In genomic region chr17:80760344-80761145, GRCm38 (mm10) we compare ENCODE assay signal across 20 mouse cellular contexts. TPM values are rescaled to one million over a fixed set of nuclear protein-coding genes. Genes with fewer than 3 reads are reported as not detected.
DNase-seq lines count a peak whose midpoint lies in the region; ATAC-seq lines count a peak whose summit lies in the region.
"Had no signal": no experiment of that assay in that cellular context is flagged by ENCODE, and none has a peak within 500 bp of the region (broad histone marks: within the 10 kb centered on the region; RNA-seq: fewer than 3 reads in every experiment).

No protein-coding gene starts in this region.

- H3K27ac ChIP-seq in hindbrain, embryonic 16.5 days (ENCODE audit: low read depth, low read length) = no peak overlapping the region
- H3K27ac ChIP-seq in forebrain, embryonic 12.5 days = no peak overlapping the region
- H3K27ac ChIP-seq: heart, embryonic 13.5 days; hindbrain, embryonic 14.5 days; intestine, embryonic 15.5 days; kidney, postnatal 0 days had no signal

- H3K4me1 ChIP-seq in hindbrain, embryonic 16.5 days (ENCODE audit: control insufficient read depth, insufficient read depth, low read depth, low read length) = peaks cover 2% of the 10 kb centered on the region; the same call in 1 of the 2 replicates
- 0 out of 2 replicates have a peak, but pooled peaks cover 3% of the 10 kb centered on the region for H3K4me1 ChIP-seq in forebrain, embryonic 12.5 days
- H3K4me1 ChIP-seq: intestine, embryonic 15.5 days had no signal

- no peak overlapping the region for H3K9ac ChIP-seq in hindbrain, embryonic 16.5 days (ENCODE audit: low read depth, low read length)
- no peak overlapping the region for H3K9ac ChIP-seq in forebrain, embryonic 12.5 days
- H3K9ac ChIP-seq: heart, embryonic 13.5 days; hindbrain, embryonic 14.5 days; intestine, embryonic 15.5 days had no signal

- WGBS in hindbrain, embryonic 16.5 days = 90% methylated on average over 16 of the region's 16 CpGs
- whole genome bisulfite sequencing in forebrain, embryonic 12.5 days = 89% methylated on average over 16 of the region's 16 CpGs

- no peaks in the 10 kb centered on the region for H3K9me3 ChIP-seq in hindbrain, embryonic 16.5 days (ENCODE audit: control insufficient read depth, low read length)
- no peaks in the 10 kb centered on the region for H3K9me3 ChIP-seq in forebrain, embryonic 12.5 days
- H3K9me3 ChIP-seq: heart, embryonic 13.5 days; intestine, embryonic 15.5 days had no signal

- DNase-seq in adrenal gland, adult 2 months = peak; percentile 28
- no peak for DNase-seq in adrenal gland, postnatal 10 days
- peak; percentile 46 for DNase-seq in layer of hippocampus, adult 9-11 months
- no peak for DNase-seq in layer of hippocampus, postnatal 36 days
- peak; percentile 35 for DNase-seq in right cerebral cortex, adult 18-20 months
- no peak for DNase-seq in right cerebral cortex, postnatal 4 days
- DNase-seq: adrenal gland, postnatal 14 days; cerebellum, adult 11-12 months; cerebellum, postnatal 14 days; embryo, embryonic 11 days; spleen, adult 18-20 months; thymus, adult 18-20 months had no signal

- H3K4me2 ChIP-seq in hindbrain, embryonic 16.5 days (ENCODE audit: low read length) = no peak overlapping the region
- H3K4me2 ChIP-seq in forebrain, embryonic 12.5 days = no peak overlapping the region
- H3K4me2 ChIP-seq: heart, embryonic 13.5 days; hindbrain, embryonic 14.5 days; intestine, embryonic 15.5 days had no signal

- no peaks in the 10 kb centered on the region for H3K36me3 ChIP-seq in hindbrain, embryonic 16.5 days (ENCODE audit: control insufficient read depth, insufficient read depth, low read length)
- H3K36me3 ChIP-seq in forebrain, embryonic 12.5 days (replicated peaks) = no peaks in the 10 kb centered on the region
- H3K36me3 ChIP-seq: heart, embryonic 13.5 days; intestine, embryonic 15.5 days had no signal

- no peak overlapping the region for H3K4me3 ChIP-seq in hindbrain, embryonic 16.5 days (ENCODE audit: low read length)
- no peak overlapping the region for H3K4me3 ChIP-seq in forebrain, embryonic 12.5 days (replicated peaks)
- H3K4me3 ChIP-seq: heart, embryonic 13.5 days; intestine, embryonic 15.5 days had no signal

- no peaks in the 10 kb centered on the region for H3K27me3 ChIP-seq in hindbrain, embryonic 16.5 days (replicated peaks; ENCODE audit: control insufficient read depth, insufficient read depth, low read length)
- H3K27me3 ChIP-seq in forebrain, embryonic 12.5 days = no peaks in the 10 kb centered on the region
- H3K27me3 ChIP-seq: heart, embryonic 13.5 days; intestine, embryonic 15.5 days; Patski had no signal

- ATAC-seq in hindbrain, embryonic 16.5 days = no peak
- no peak for ATAC-seq in forebrain, embryonic 12.5 days (ENCODE audit: low FRiP score)
- ATAC-seq: forebrain, embryonic 16.5 days; intestine, embryonic 15.5 days; Patski had no signal

RNA-seq across cellular contexts. Expression of gene Map4k3, which starts 32.3 kb away (rescaled TPM):
- total RNA-seq in adrenal gland, adult 2 months (2021) = 10 to 100 TPM; 38.0 to 46.4 TPM
- polyA plus RNA-seq in adrenal gland, adult 2 months (2012; rRNA removed) = 46.5 and 47.2 TPM in 2 replicates
- 10 to 100 TPM; 38.1 to 48.9 TPM for total RNA-seq in adrenal gland, postnatal 10 days (2021)
- total RNA-seq in layer of hippocampus, postnatal 36 days (2021) = 10 to 100 TPM; 89.8 to 92.7 TPM
- polyA plus RNA-seq in hindbrain, embryonic 16.5 days (2015; fragmentation: Nextera tagmentation; extraction: Ambion mirVana) = 17.7 and 19.4 TPM in 2 replicates
- 29.4 and 34.1 TPM in 2 replicates for polyA plus RNA-seq in forebrain, embryonic 12.5 days (2016; fragmentation: Nextera tagmentation; extraction: Ambion mirVana)

Comparison
In these comparisons a context has a peak if more than half of its experiments do, and no peak if none do; other contexts are left out.
1. DNase-seq: peak in adrenal gland, adult 2 months (single experiment), layer of hippocampus, adult 9-11 months (single experiment) and right cerebral cortex, adult 18-20 months (single experiment); none in adrenal gland, postnatal 10 days (single experiment), layer of hippocampus, postnatal 36 days (0 of 2) and right cerebral cortex, postnatal 4 days (single experiment).